In the genomic region with DNA sequence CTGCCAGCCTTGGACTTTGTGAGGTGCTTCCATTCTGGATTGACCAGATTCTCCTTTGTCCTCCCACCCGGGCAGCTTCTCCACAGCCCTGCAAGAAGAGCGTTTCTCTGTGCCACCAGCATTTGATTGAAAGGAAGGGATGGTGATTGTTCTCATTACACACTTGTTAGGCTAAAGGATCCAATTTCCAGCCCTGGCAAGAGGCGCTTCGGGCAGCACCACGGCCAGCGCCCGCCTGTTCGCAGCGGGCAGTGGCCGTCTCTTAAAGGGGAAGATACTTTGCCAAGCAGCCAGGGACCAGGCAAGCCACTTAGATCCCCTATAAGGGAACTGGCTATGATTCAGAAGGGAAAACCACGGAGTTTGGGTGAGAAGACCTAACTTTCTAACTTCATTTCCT, we compare ENCODE assay signal across 8 mouse cellular contexts. TPM values are rescaled to one million over a fixed set of nuclear protein-coding genes. Genes with fewer than 3 reads are reported as not detected.
A peak's percentile ranks its signal among the peaks of the same experiment; 100 is the strongest.
DNase-seq lines count a peak whose midpoint lies in the region; ATAC-seq lines count a peak whose summit lies in the region.

No protein-coding gene starts in this region.

- 0 out of 2 replicates have a peak overlapping the region, but pooled peaks have one; percentile 49 for H3K9ac ChIP-seq in forebrain, embryonic 12.5 days
- H3K9ac ChIP-seq in hindbrain, embryonic 12.5 days, result peak overlapping the region; percentile 51; the same call in 1 of the 2 replicates

- no peaks in the 10 kb centered on the region for H3K9me3 ChIP-seq in forebrain, embryonic 12.5 days
- H3K9me3 ChIP-seq in hindbrain, embryonic 12.5 days (replicated peaks), result no peaks in the 10 kb centered on the region

- no peaks in the 10 kb centered on the region for H3K36me3 ChIP-seq in forebrain, embryonic 12.5 days (replicated peaks)
- H3K36me3 ChIP-seq in hindbrain, embryonic 12.5 days, result no peaks in the 10 kb centered on the region

- peak overlapping the region; percentile 73 for H3K4me2 ChIP-seq in forebrain, embryonic 12.5 days
- peak overlapping the region; percentile 62 for H3K4me2 ChIP-seq in hindbrain, embryonic 12.5 days (replicated peaks)

- peaks cover 17% of the 10 kb centered on the region for H3K4me1 ChIP-seq in forebrain, embryonic 12.5 days
- peaks cover 20% of the 10 kb centered on the region for H3K4me1 ChIP-seq in hindbrain, embryonic 12.5 days

- intact Hi-C loops in left cerebral cortex, postnatal 25 days (cut with DNase I), result no loop called here

- peak; percentile 23; the same call in 1 of the 2 replicates for ATAC-seq in cerebellum, adult (ENCODE audit: insufficient number of reproducible peaks, low FRiP score, low TSS enrichment)
- no peak for ATAC-seq in forebrain, embryonic 12.5 days (ENCODE audit: low FRiP score)
- ATAC-seq in hindbrain, embryonic 12.5 days (ENCODE audit: low FRiP score), result no peak
- ATAC-seq in erythroblast, adult 5-6 weeks (replicated peaks; ENCODE audit: low FRiP score, poor library complexity, severe bottlenecking), result no peak

- H3K27me3 ChIP-seq in forebrain, embryonic 12.5 days, result peaks cover 82% of the 10 kb centered on the region
- peaks cover 84% of the 10 kb centered on the region for H3K27me3 ChIP-seq in hindbrain, embryonic 12.5 days

- DNase-seq in left cerebral cortex, adult 18-20 months (ENCODE audit: low spot score in 2 of 2), result peak; percentile 31 to 37
- no peak for DNase-seq in left cerebral cortex, postnatal 25 days (ENCODE audit: low spot score in 2 of 2)
- peak; percentile 32 for DNase-seq in liver
- peak; percentile 56 for DNase-seq in ovary, postnatal 14 days (ENCODE audit: low spot score)

- H3K4me3 ChIP-seq in forebrain, embryonic 12.5 days (replicated peaks), result peak overlapping the region; percentile 39
- H3K4me3 ChIP-seq in hindbrain, embryonic 12.5 days, result peak overlapping the region; percentile 39

- no peak overlapping the region for H3K27ac ChIP-seq in forebrain, embryonic 12.5 days
- H3K27ac ChIP-seq in hindbrain, embryonic 12.5 days, result no peak overlapping the region

- 2% methylated on average over 11 of the region's 11 CpGs for WGBS in forebrain, embryonic 12.5 days
- under 1% methylated on average over 11 of the region's 11 CpGs for WGBS in hindbrain, embryonic 12.5 days

RNA-seq across cellular contexts. Expression of gene Acta1, which starts 3.3 kb away (rescaled TPM):
- 10 to 100 TPM; 10.2 to 11.9 TPM for total RNA-seq in left cerebral cortex, adult 18-20 months (2021)
- 10 to 100 TPM; 12.1 to 13.9 TPM for total RNA-seq in left cerebral cortex, postnatal 25 days (2021)
- polyA plus RNA-seq in forebrain, embryonic 12.5 days (2016; fragmentation: Nextera tagmentation; extraction: Ambion mirVana), result 0.94 and 2.4 TPM in 2 replicates
- 9.8 and 47.5 TPM in 2 replicates for polyA plus RNA-seq in hindbrain, embryonic 12.5 days (2016; fragmentation: Nextera tagmentation; extraction: Ambion mirVana)
- 1.9 and 5.4 TPM in 2 replicates for total RNA-seq in erythroblast, adult 5-6 weeks (2015; ENCODE audit: low replicate concordance)
- total RNA-seq in erythroblast, adult 5-6 weeks (2017; ENCODE audit: low replicate concordance), result 0.70 and 0.94 TPM in 2 replicates

RNA-seq across cellular contexts. Expression of gene Ccsap, which starts 31.3 kb away (rescaled TPM):
- total RNA-seq in left cerebral cortex, adult 18-20 months (2021), result 10 to 100 TPM; 62.6 to 74.7 TPM
- 10 to 100 TPM; 67.4 to 72.8 TPM for total RNA-seq in left cerebral cortex, postnatal 25 days (2021)
- 11.7 and 12.3 TPM in 2 replicates for polyA plus RNA-seq in forebrain, embryonic 12.5 days (2016; fragmentation: Nextera tagmentation; extraction: Ambion mirVana)
- 6.8 and 8.0 TPM in 2 replicates for polyA plus RNA-seq in hindbrain, embryonic 12.5 days (2016; fragmentation: Nextera tagmentation; extraction: Ambion mirVana)
- total RNA-seq in erythroblast, adult 5-6 weeks (2015; ENCODE audit: low replicate concordance), result 7.9 and 9.0 TPM in 2 replicates
- 9.8 and 11.9 TPM in 2 replicates for total RNA-seq in erythroblast, adult 5-6 weeks (2017; ENCODE audit: low replicate concordance)

RNA-seq across cellular contexts. Expression of gene Nup133, which starts 57.8 kb away (rescaled TPM):
- 10 to 100 TPM; 21.7 to 23.5 TPM for total RNA-seq in left cerebral cortex, adult 18-20 months (2021)
- total RNA-seq in left cerebral cortex, postnatal 25 days (2021), result 10 to 100 TPM; 20.8 to 24.1 TPM
- polyA plus RNA-seq in forebrain, embryonic 12.5 days (2016; fragmentation: Nextera tagmentation; extraction: Ambion mirVana), result 50.3 and 56.2 TPM in 2 replicates
- 39.2 and 42.1 TPM in 2 replicates for polyA plus RNA-seq in hindbrain, embryonic 12.5 days (2016; fragmentation: Nextera tagmentation; extraction: Ambion mirVana)
- 40.0 and 44.9 TPM in 2 replicates for total RNA-seq in erythroblast, adult 5-6 weeks (2015; ENCODE audit: low replicate concordance)
- total RNA-seq in erythroblast, adult 5-6 weeks (2017; ENCODE audit: low replicate concordance), result 69.3 and 79.0 TPM in 2 replicates

Comparison
In these comparisons a context has a peak if more than half of its experiments do, and no peak if none do; other contexts are left out.
1. DNase-seq: peak in left cerebral cortex, adult 18-20 months (2 of 2), liver (single experiment) and ovary, postnatal 14 days (single experiment); none in left cerebral cortex, postnatal 25 days (0 of 2).
2. RNA of gene Ccsap, which starts 31.3 kb away (total RNA-seq): 62.6 to 74.7 TPM in left cerebral cortex, adult 18-20 months and 67.4 to 72.8 TPM in left cerebral cortex, postnatal 25 days; 7.9 to 11.9 TPM in erythroblast, adult 5-6 weeks; every median in the first group is over 4 times any median in the second.